Mouse (Mus musculus): ENCODE results near the gene Clcn5. TPM values are rescaled to one million over a fixed set of nuclear protein-coding genes. Genes with fewer than 3 reads are reported as not detected.
A peak's percentile ranks its signal among the peaks of the same experiment; 100 is the strongest.

Clcn5 gene
- polyA plus RNA-seq (2014; fragmentation: Nextera tagmentation; extraction: Ambion mirVana), result 23.2 and 26.6 TPM in 2 replicates

DNA sequence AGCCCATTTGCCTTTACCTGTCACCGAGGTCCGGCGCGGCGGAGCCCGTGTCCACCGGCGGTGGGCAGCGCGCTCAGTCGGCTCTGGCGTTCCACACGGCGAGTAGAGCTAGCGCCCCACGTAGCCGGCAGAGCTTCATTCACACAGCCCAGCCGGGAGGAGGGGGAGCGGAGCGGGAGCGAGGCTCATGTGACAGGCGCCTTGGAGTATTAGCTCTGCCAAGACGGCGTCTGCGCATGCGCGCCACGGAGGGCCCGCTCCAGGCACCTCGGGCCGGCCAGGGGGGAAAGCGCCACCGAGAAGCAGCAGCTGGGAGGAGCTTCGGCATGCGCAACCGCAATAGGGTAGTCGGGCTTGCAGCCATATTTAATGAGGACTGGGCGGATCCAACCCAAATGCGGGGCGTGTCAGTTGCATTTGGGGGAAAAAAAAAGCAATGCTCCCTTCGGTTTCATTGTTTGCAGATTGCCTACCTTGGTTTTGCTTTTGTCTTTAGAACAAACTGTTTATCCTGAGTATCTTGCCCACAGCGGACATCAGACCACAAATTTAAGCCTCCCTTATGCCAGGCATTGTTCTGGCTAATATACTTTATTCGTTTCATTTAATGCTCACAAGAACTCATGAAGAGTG is at the start of gene Clcn5:
Clcn5 (minus strand) TSS at position 270 of the 633 bp plus-strand sequence.
- H3K4me3 ChIP-seq (ENCODE audit: low read depth, low read length), result peak within 1 kb of the TSS; percentile 58
- WGBS, result 16% methylated on average over 42 of the region's 43 CpGs
- H3K4me2 ChIP-seq (ENCODE audit: low read depth, severe bottlenecking), result peak within 1 kb of the TSS; percentile 40
- no peaks in the 10 kb centered on the region for H3K4me1 ChIP-seq (ENCODE audit: control insufficient read depth, insufficient read depth, low read length)
- peak within 1 kb of the TSS; percentile 76; the same call in 1 of the 2 replicates for H3K27ac ChIP-seq (replicated peaks; ENCODE audit: low read depth, low read length)
- H3K27me3 ChIP-seq (ENCODE audit: control insufficient read depth, insufficient read depth, low read length), result no peaks in the 10 kb centered on the region
- no peaks in the 10 kb centered on the region for H3K36me3 ChIP-seq (ENCODE audit: control insufficient read depth, insufficient read depth, low read length)
- H3K9me3 ChIP-seq (ENCODE audit: control insufficient read depth, low read length), result no peaks in the 10 kb centered on the region
- DNase-seq (ENCODE audit: low spot score) (peak; percentile 94), ATAC-seq (ENCODE audit: insufficient number of reproducible peaks, low FRiP score, low TSS enrichment, low read depth) (peak; percentile 95)
- peak within 1 kb of the TSS; percentile 76 for H3K9ac ChIP-seq (ENCODE audit: low read length)

GRCm38 (mm10) chrX:7325455-7325854 is 6.3 kb upstream of the Clcn5 start:
- DNase-seq (ENCODE audit: low spot score) (no peak), ATAC-seq (ENCODE audit: insufficient number of reproducible peaks, low FRiP score, low TSS enrichment, low read depth) (no peak)
- Histone ChIP-seq H3K9me3 (ENCODE audit: control insufficient read depth, low read length) (no peaks in the 10 kb centered on the region), H3K4me2 (ENCODE audit: low read depth, severe bottlenecking) (no peak overlapping the region), H3K27ac (replicated peaks; ENCODE audit: low read depth, low read length) (no peak overlapping the region), H3K4me3 (ENCODE audit: low read depth, low read length) (no peak overlapping the region), H3K27me3 (ENCODE audit: control insufficient read depth, insufficient read depth, low read length) (no peaks in the 10 kb centered on the region), H3K36me3 (ENCODE audit: control insufficient read depth, insufficient read depth, low read length) (no peaks in the 10 kb centered on the region), H3K9ac (ENCODE audit: low read length) (no peak overlapping the region), H3K4me1 (ENCODE audit: control insufficient read depth, insufficient read depth, low read length) (no peaks in the 10 kb centered on the region)
- 43% methylated on average over 2 of the region's 2 CpGs for WGBS

DNA sequence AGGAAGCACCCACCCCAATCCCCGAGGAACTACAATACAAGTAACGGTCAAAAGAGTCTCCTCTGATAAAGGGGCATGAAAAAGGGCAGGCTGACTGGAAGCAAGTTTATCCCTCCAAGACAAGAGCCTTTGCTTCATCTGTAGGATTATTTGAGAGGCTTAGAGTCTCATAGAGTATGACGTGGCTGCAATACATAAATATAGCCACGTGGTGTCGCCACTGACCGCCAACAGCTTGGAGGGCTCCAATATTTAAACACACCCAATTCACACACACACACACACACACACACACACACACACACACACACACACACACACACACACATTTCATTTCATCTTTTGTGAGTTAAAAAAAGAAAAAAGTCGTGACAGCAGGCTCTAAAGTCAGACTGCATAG is 3.1 kb upstream of the Clcn5 start:
- Histone ChIP-seq H3K4me1 (ENCODE audit: control insufficient read depth, insufficient read depth, low read length) (no peaks in the 10 kb centered on the region), H3K4me2 (ENCODE audit: low read depth, severe bottlenecking) (no peak overlapping the region), H3K27me3 (ENCODE audit: control insufficient read depth, insufficient read depth, low read length) (no peaks in the 10 kb centered on the region), H3K36me3 (ENCODE audit: control insufficient read depth, insufficient read depth, low read length) (no peaks in the 10 kb centered on the region), H3K4me3 (ENCODE audit: low read depth, low read length) (no peak overlapping the region), H3K9ac (ENCODE audit: low read length) (no peak overlapping the region), H3K9me3 (ENCODE audit: control insufficient read depth, low read length) (no peaks in the 10 kb centered on the region), H3K27ac (replicated peaks; ENCODE audit: low read depth, low read length) (no peak overlapping the region)
- WGBS, result 8% methylated on average over 7 of the region's 7 CpGs
- no peak for ATAC-seq (ENCODE audit: insufficient number of reproducible peaks, low FRiP score, low TSS enrichment, low read depth)
- DNase-seq (ENCODE audit: low spot score), result peak; percentile 64

- H3K36me3 ChIP-seq (ENCODE audit: control insufficient read depth, insufficient read depth, low read length), result no peaks in the 10 kb centered on the region
- no peak for ATAC-seq (ENCODE audit: insufficient number of reproducible peaks, low FRiP score, low TSS enrichment, low read depth)
- no peak overlapping the region for H3K9ac ChIP-seq (ENCODE audit: low read length)
- no peaks in the 10 kb centered on the region for H3K4me1 ChIP-seq (ENCODE audit: control insufficient read depth, insufficient read depth, low read length)
- H3K27me3 ChIP-seq (ENCODE audit: control insufficient read depth, insufficient read depth, low read length), result no peaks in the 10 kb centered on the region
- no peak overlapping the region for H3K4me3 ChIP-seq (ENCODE audit: low read depth, low read length)
- no peak for DNase-seq (ENCODE audit: low spot score)
- no peak overlapping the region for H3K4me2 ChIP-seq (ENCODE audit: low read depth, severe bottlenecking)
- no peaks in the 10 kb centered on the region for H3K9me3 ChIP-seq (ENCODE audit: control insufficient read depth, low read length)
- no peak overlapping the region for H3K27ac ChIP-seq (replicated peaks; ENCODE audit: low read depth, low read length)
- WGBS, result 75% methylated on average over 2 of the region's 2 CpGs
These were observed 1.4 kb upstream of the Clcn5 start for GRCm38 (mm10) chrX:7320571-7320970.

GRCm38 (mm10) chrX:7318551-7319025 is 570 bp downstream of the Clcn5 start:
- Histone ChIP-seq H3K27ac (replicated peaks; ENCODE audit: low read depth, low read length) (peak overlapping the region; percentile 76; the same call in 1 of the 2 replicates), H3K4me1 (ENCODE audit: control insufficient read depth, insufficient read depth, low read length) (no peaks in the 10 kb centered on the region), H3K4me3 (ENCODE audit: low read depth, low read length) (peak overlapping the region; percentile 58), H3K9me3 (ENCODE audit: control insufficient read depth, low read length) (no peaks in the 10 kb centered on the region), H3K27me3 (ENCODE audit: control insufficient read depth, insufficient read depth, low read length) (no peaks in the 10 kb centered on the region), H3K9ac (ENCODE audit: low read length) (peak overlapping the region; percentile 76), H3K36me3 (ENCODE audit: control insufficient read depth, insufficient read depth, low read length) (no peaks in the 10 kb centered on the region), H3K4me2 (ENCODE audit: low read depth, severe bottlenecking) (peak overlapping the region; percentile 40)
- DNase-seq (ENCODE audit: low spot score), result peak; percentile 54
- whole genome bisulfite sequencing, result 21% methylated on average over 33 of the region's 37 CpGs
- ATAC-seq (ENCODE audit: insufficient number of reproducible peaks, low FRiP score, low TSS enrichment, low read depth), result peak; percentile 61

DNA sequence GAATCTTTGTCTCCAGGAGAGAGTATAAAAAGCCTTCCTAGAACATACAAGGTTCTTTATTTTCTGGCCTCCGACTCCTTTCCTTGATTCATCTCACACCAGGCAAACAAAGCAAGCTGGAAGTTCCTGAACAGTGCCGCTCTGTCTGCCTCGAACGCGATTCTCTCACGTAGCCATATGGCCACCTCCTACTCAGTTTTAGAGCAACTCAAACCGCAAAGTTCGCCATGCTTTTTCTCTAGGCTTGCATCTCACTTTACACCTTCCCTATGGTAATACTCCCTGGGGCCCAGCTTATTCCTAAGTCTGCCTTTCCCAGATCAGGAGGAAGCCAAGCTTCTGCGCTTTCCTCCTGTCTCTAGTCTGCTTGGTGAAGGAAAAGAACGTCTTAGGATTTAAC is 4.0 kb downstream of the Clcn5 start:
- Histone ChIP-seq H3K4me2 (ENCODE audit: low read depth, severe bottlenecking) (no peak overlapping the region), H3K27me3 (ENCODE audit: control insufficient read depth, insufficient read depth, low read length) (no peaks in the 10 kb centered on the region)
- WGBS, result 32% methylated on average over 10 of the region's 10 CpGs

GRCm38 (mm10) chrX:7314645-7315044 is 4.5 kb downstream of the Clcn5 start:
- H3K9ac ChIP-seq (ENCODE audit: low read length), result no peak overlapping the region
- DNase-seq (ENCODE audit: low spot score) (peak; percentile 25), ATAC-seq (ENCODE audit: insufficient number of reproducible peaks, low FRiP score, low TSS enrichment, low read depth) (no peak)
- no peak overlapping the region; the same call in 1 of the 2 replicates for H3K27ac ChIP-seq (replicated peaks; ENCODE audit: low read depth, low read length)
- no peak overlapping the region for H3K4me3 ChIP-seq (ENCODE audit: low read depth, low read length)
- no peaks in the 10 kb centered on the region for H3K27me3 ChIP-seq (ENCODE audit: control insufficient read depth, insufficient read depth, low read length)
- H3K9me3 ChIP-seq (ENCODE audit: control insufficient read depth, low read length), result no peaks in the 10 kb centered on the region
- no peaks in the 10 kb centered on the region for H3K36me3 ChIP-seq (ENCODE audit: control insufficient read depth, insufficient read depth, low read length)
- H3K4me1 ChIP-seq (ENCODE audit: control insufficient read depth, insufficient read depth, low read length), result no peaks in the 10 kb centered on the region
- 0 out of 2 replicates have a peak overlapping the region, but pooled peaks have one; percentile 15 for H3K4me2 ChIP-seq (ENCODE audit: low read depth, severe bottlenecking)
- WGBS, result 48% methylated on average over 4 of the region's 4 CpGs

More for the DNA sequence above, 4.0 kb downstream of the Clcn5 start:
- no peak overlapping the region; the same call in 1 of the 2 replicates for H3K27ac ChIP-seq (replicated peaks; ENCODE audit: low read depth, low read length)
- H3K9ac ChIP-seq (ENCODE audit: low read length), result no peak overlapping the region
- no peaks in the 10 kb centered on the region for H3K36me3 ChIP-seq (ENCODE audit: control insufficient read depth, insufficient read depth, low read length)
- H3K4me1 ChIP-seq (ENCODE audit: control insufficient read depth, insufficient read depth, low read length), result no peaks in the 10 kb centered on the region
- H3K9me3 ChIP-seq (ENCODE audit: control insufficient read depth, low read length), result no peaks in the 10 kb centered on the region
- no peak for ATAC-seq (ENCODE audit: insufficient number of reproducible peaks, low FRiP score, low TSS enrichment, low read depth)
- peak; percentile 20 for DNase-seq (ENCODE audit: low spot score)
- H3K4me3 ChIP-seq (ENCODE audit: low read depth, low read length), result no peak overlapping the region

- H3K4me1 ChIP-seq (ENCODE audit: control insufficient read depth, insufficient read depth, low read length), result no peaks in the 10 kb centered on the region
- H3K9ac ChIP-seq (ENCODE audit: low read length), result no peak overlapping the region
- H3K9me3 ChIP-seq (ENCODE audit: control insufficient read depth, low read length), result no peaks in the 10 kb centered on the region
- H3K4me2 ChIP-seq (ENCODE audit: low read depth, severe bottlenecking), result no peak overlapping the region
- H3K27ac ChIP-seq (replicated peaks; ENCODE audit: low read depth, low read length), result no peak overlapping the region
- H3K27me3 ChIP-seq (ENCODE audit: control insufficient read depth, insufficient read depth, low read length), result no peaks in the 10 kb centered on the region
- H3K4me3 ChIP-seq (ENCODE audit: low read depth, low read length), result no peak overlapping the region
- ATAC-seq (ENCODE audit: insufficient number of reproducible peaks, low FRiP score, low TSS enrichment, low read depth) (no peak), DNase-seq (ENCODE audit: low spot score) (no peak)
- H3K36me3 ChIP-seq (ENCODE audit: control insufficient read depth, insufficient read depth, low read length), result no peaks in the 10 kb centered on the region
- WGBS, result 86% methylated on average over 2 of the region's 2 CpGs
These were observed 10.9 kb downstream of the Clcn5 start for GRCm38 (mm10) chrX:7308242-7308641.

Data from limb, embryonic 11.5 days (tissue).